Mouse (Mus musculus) cerebellum, adult 11 months (tissue): ENCODE measurements at regions not wholly inside any gene's neighbourhood (a gene's known extent, or its start where the extent isn't known, plus 50 kb on each side); places are given as distances from the start of the nearest gene placed in this dataset.

Source experiments
- DNase-seq: peaks from one replicate; pipeline ENCODE4 v3.0.0; 2022

- DNase-seq = no peak
Observed at GRCm38 (mm10) chr13:102034484-102034883, 266.5 kb upstream of the Pik3r1 start.

GRCm38 (mm10) chr13:102036001-102036400 is 268.0 kb upstream of the Pik3r1 start:
- DNase-seq = no peak

- DNase-seq = no peak
Observed at GRCm38 (mm10) chr13:102036819-102037624, 269.0 kb upstream of the Pik3r1 start.

- DNase-seq = no peak
Observed at GRCm38 (mm10) chr13:102060213-102060612, 292.2 kb upstream of the Pik3r1 start.

- DNase-seq = no peak
Observed at GRCm38 (mm10) chr13:102064590-102065273, 296.7 kb upstream of the Pik3r1 start.

- no peak for DNase-seq
Observed at GRCm38 (mm10) chr13:102065274-102065640, 297.2 kb upstream of the Pik3r1 start.

GRCm38 (mm10) chr13:102065796-102066195 is 297.8 kb upstream of the Pik3r1 start:
- no peak for DNase-seq

- no peak for DNase-seq
Observed at GRCm38 (mm10) chr13:102070740-102071139, 302.7 kb upstream of the Pik3r1 start.

GRCm38 (mm10) chr13:102072366-102072765 is 304.3 kb upstream of the Pik3r1 start:
- no peak for DNase-seq

GRCm38 (mm10) chr13:102087766-102088165 is 319.7 kb upstream of the Pik3r1 start:
- no peak for DNase-seq

- DNase-seq = no peak
Observed at GRCm38 (mm10) chr13:102089551-102089950, 321.5 kb upstream of the Pik3r1 start.

GRCm38 (mm10) chr13:102094193-102094592 is 326.2 kb upstream of the Pik3r1 start:
- no peak for DNase-seq

- DNase-seq = no peak
Observed at GRCm38 (mm10) chr13:102103161-102103560, 335.1 kb upstream of the Pik3r1 start.

- no peak for DNase-seq
Observed at GRCm38 (mm10) chr13:102106188-102106587, 338.2 kb upstream of the Pik3r1 start.

GRCm38 (mm10) chr13:102108204-102108603 is 340.2 kb upstream of the Pik3r1 start:
- DNase-seq = no peak

GRCm38 (mm10) chr13:102108916-102109315 is 340.9 kb upstream of the Pik3r1 start:
- DNase-seq = no peak

GRCm38 (mm10) chr13:102113941-102114340 is 345.9 kb upstream of the Pik3r1 start:
- DNase-seq = no peak

GRCm38 (mm10) chr13:102122341-102122740 is 354.3 kb upstream of the Pik3r1 start:
- DNase-seq = no peak

- DNase-seq = no peak
Observed at GRCm38 (mm10) chr13:102127933-102128430, 360.0 kb upstream of the Pik3r1 start.

GRCm38 (mm10) chr13:102131459-102131858 is 363.4 kb upstream of the Pik3r1 start:
- DNase-seq = no peak

- no peak for DNase-seq
Observed at GRCm38 (mm10) chr13:102132154-102132553, 364.1 kb upstream of the Pik3r1 start.

- DNase-seq = no peak
Observed at GRCm38 (mm10) chr13:102132696-102133095, 364.7 kb upstream of the Pik3r1 start.

GRCm38 (mm10) chr13:102135210-102135609 is 367.2 kb upstream of the Pik3r1 start:
- no peak for DNase-seq

- DNase-seq = no peak
Observed at GRCm38 (mm10) chr13:102142986-102143385, 375.0 kb upstream of the Pik3r1 start.
